Mouse (Mus musculus): ENCODE measurements at regions not wholly inside any gene's neighbourhood (a gene's known extent, or its start where the extent isn't known, plus 50 kb on each side); places are given as distances from the start of the nearest gene placed in this dataset.

- no peak for TF ChIP-seq MYOG (IDR thresholded peaks at IDR 0.05; ENCODE audit: control insufficient read depth, extremely low read depth, insufficient read length)
- no peak for TF ChIP-seq MAX (IDR thresholded peaks at IDR 0.05)
- TF ChIP-seq MYOD1 (IDR thresholded peaks at IDR 0.05; ENCODE audit: control insufficient read depth, insufficient read length, low read depth) = no peak
- TF ChIP-seq CEBPB (IDR thresholded peaks at IDR 0.05; ENCODE audit: low read depth) = no peak
- TF ChIP-seq FOSL1 (IDR thresholded peaks at IDR 0.05; ENCODE audit: insufficient read depth, low read length, poor library complexity, severe bottlenecking) = no peak
- TF ChIP-seq CTCF (IDR thresholded peaks at IDR 0.05; ENCODE audit: control insufficient read depth, insufficient read depth, insufficient read length) = no peak
- no peak for TF ChIP-seq USF1 (IDR thresholded peaks at IDR 0.05; ENCODE audit: low read depth)
- no peaks in the 10 kb centered on the region for H3K27me3 ChIP-seq (ENCODE audit: control insufficient read depth, insufficient read depth, insufficient read length)
- H3K79me2 ChIP-seq (ENCODE audit: control insufficient read depth, insufficient read depth) = no peaks in the 10 kb centered on the region
- H3ac ChIP-seq (ENCODE audit: control insufficient read depth, insufficient read length, low read depth) = no peak overlapping the region
- no peaks in the 10 kb centered on the region for H3K36me3 ChIP-seq (ENCODE audit: control insufficient read depth, insufficient read depth)
- no peaks in the 10 kb centered on the region for H3K79me3 ChIP-seq (ENCODE audit: low read depth)
- H3K4me3 ChIP-seq (ENCODE audit: insufficient read depth, poor library complexity, severe bottlenecking) = no peak overlapping the region
Observed at GRCm38 (mm10) chr12:106727486-106727885, 717.5 kb downstream of the Vrk1 start.

DNA sequence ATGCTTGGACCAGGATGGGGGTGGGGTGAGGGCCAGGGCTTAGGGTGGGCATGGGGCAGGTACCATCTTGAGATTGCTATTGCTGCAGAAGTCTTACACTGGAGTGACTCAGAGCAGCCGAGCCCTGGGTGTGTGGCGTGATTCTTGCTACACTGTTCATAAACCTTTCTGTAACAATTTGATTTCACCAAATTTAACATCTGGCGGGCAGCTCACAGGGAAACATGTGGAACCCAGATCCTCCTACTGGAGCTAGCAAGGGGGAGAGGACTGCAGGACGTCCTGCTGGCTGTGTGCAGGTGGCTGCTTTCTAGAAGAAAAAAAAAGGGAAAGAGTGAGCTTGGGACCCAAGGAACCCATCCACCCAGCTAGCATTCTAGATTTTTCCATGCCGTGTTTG lies 719.7 kb downstream of the Vrk1 start:
- H3K79me2 ChIP-seq (ENCODE audit: control insufficient read depth, insufficient read depth) = no peaks in the 10 kb centered on the region
- no peak overlapping the region for H3ac ChIP-seq (ENCODE audit: control insufficient read depth, insufficient read length, low read depth)
- no peaks in the 10 kb centered on the region for H3K79me3 ChIP-seq (ENCODE audit: low read depth)
- H3K36me3 ChIP-seq (ENCODE audit: control insufficient read depth, insufficient read depth) = no peaks in the 10 kb centered on the region
- no peak overlapping the region for H3K4me3 ChIP-seq (ENCODE audit: insufficient read depth, poor library complexity, severe bottlenecking)
- H3K27me3 ChIP-seq (ENCODE audit: control insufficient read depth, insufficient read depth, insufficient read length) = no peaks in the 10 kb centered on the region
- TF ChIP-seq FOSL1 (IDR thresholded peaks at IDR 0.05; ENCODE audit: insufficient read depth, low read length, poor library complexity, severe bottlenecking) (no peak), MYOD1 (IDR thresholded peaks at IDR 0.05; ENCODE audit: control insufficient read depth, insufficient read length, low read depth) (no peak), CEBPB (IDR thresholded peaks at IDR 0.05; ENCODE audit: low read depth) (no peak), USF1 (IDR thresholded peaks at IDR 0.05; ENCODE audit: low read depth) (no peak), MAX (IDR thresholded peaks at IDR 0.05) (no peak), MYOG (IDR thresholded peaks at IDR 0.05; ENCODE audit: control insufficient read depth, extremely low read depth, insufficient read length) (no peak), CTCF (IDR thresholded peaks at IDR 0.05; ENCODE audit: control insufficient read depth, insufficient read depth, insufficient read length) (no peak)

GRCm38 (mm10) chr12:106732108-106732857 lies 722.3 kb downstream of the Vrk1 start:
- Histone ChIP-seq H3K27me3 (ENCODE audit: control insufficient read depth, insufficient read depth, insufficient read length) (no peaks in the 10 kb centered on the region), H3ac (ENCODE audit: control insufficient read depth, insufficient read length, low read depth) (no peak overlapping the region), H3K79me3 (ENCODE audit: low read depth) (no peaks in the 10 kb centered on the region), H3K36me3 (ENCODE audit: control insufficient read depth, insufficient read depth) (no peaks in the 10 kb centered on the region), H3K4me3 (ENCODE audit: insufficient read depth, poor library complexity, severe bottlenecking) (no peak overlapping the region), H3K79me2 (ENCODE audit: control insufficient read depth, insufficient read depth) (no peaks in the 10 kb centered on the region)
- TF ChIP-seq CTCF (IDR thresholded peaks at IDR 0.05; ENCODE audit: control insufficient read depth, insufficient read depth, insufficient read length) = no peak
- TF ChIP-seq CEBPB (IDR thresholded peaks at IDR 0.05; ENCODE audit: low read depth) = no peak
- TF ChIP-seq USF1 (IDR thresholded peaks at IDR 0.05; ENCODE audit: low read depth) = no peak
- TF ChIP-seq FOSL1 (IDR thresholded peaks at IDR 0.05; ENCODE audit: insufficient read depth, low read length, poor library complexity, severe bottlenecking) = no peak

- TF ChIP-seq MYOD1 (IDR thresholded peaks at IDR 0.05; ENCODE audit: control insufficient read depth, insufficient read length, low read depth) (no peak), CTCF (IDR thresholded peaks at IDR 0.05; ENCODE audit: control insufficient read depth, insufficient read depth, insufficient read length) (no peak), FOSL1 (IDR thresholded peaks at IDR 0.05; ENCODE audit: insufficient read depth, low read length, poor library complexity, severe bottlenecking) (no peak), USF1 (IDR thresholded peaks at IDR 0.05; ENCODE audit: low read depth) (no peak)
- Histone ChIP-seq H3K27me3 (ENCODE audit: control insufficient read depth, insufficient read depth, insufficient read length) (no peaks in the 10 kb centered on the region), H3K79me3 (ENCODE audit: low read depth) (no peaks in the 10 kb centered on the region), H3K79me2 (ENCODE audit: control insufficient read depth, insufficient read depth) (no peaks in the 10 kb centered on the region), H3ac (ENCODE audit: control insufficient read depth, insufficient read length, low read depth) (no peak overlapping the region), H3K36me3 (ENCODE audit: control insufficient read depth, insufficient read depth) (no peaks in the 10 kb centered on the region), H3K4me3 (ENCODE audit: insufficient read depth, poor library complexity, severe bottlenecking) (no peak overlapping the region)
Observed at GRCm38 (mm10) chr12:106748765-106749164, 738.7 kb downstream of the Vrk1 start.

DNA sequence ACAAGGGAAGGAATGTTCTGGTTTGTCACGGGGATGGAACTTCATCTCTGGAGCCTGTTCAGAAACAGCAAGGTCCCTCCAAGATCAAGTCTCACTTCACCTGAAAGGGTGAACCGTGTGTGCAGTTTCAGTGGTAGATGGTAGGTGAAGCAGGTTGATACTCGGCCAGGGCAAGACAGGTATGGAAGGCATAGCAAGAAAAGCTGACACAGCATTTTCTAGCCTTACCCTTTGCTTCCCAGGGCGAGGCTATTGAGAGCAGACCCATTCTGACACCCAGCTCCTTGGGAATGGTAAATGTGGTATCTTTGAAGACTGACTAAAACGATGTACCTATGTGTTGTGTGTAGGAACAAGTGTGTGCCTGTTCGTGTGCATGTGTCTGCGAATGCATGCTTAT lies 724.9 kb upstream of the 3110018I06Rik start:
- Histone ChIP-seq H3K79me2 (ENCODE audit: control insufficient read depth, insufficient read depth) (no peaks in the 10 kb centered on the region), H3K79me3 (ENCODE audit: low read depth) (no peaks in the 10 kb centered on the region), H3K4me3 (ENCODE audit: insufficient read depth, poor library complexity, severe bottlenecking) (no peak overlapping the region), H3K27me3 (ENCODE audit: control insufficient read depth, insufficient read depth, insufficient read length) (no peaks in the 10 kb centered on the region), H3ac (ENCODE audit: control insufficient read depth, insufficient read length, low read depth) (no peak overlapping the region), H3K36me3 (ENCODE audit: control insufficient read depth, insufficient read depth) (no peaks in the 10 kb centered on the region)
- TF ChIP-seq FOSL1 (IDR thresholded peaks at IDR 0.05; ENCODE audit: insufficient read depth, low read length, poor library complexity, severe bottlenecking) = no peak
- no peak for TF ChIP-seq MYOG (IDR thresholded peaks at IDR 0.05; ENCODE audit: control insufficient read depth, extremely low read depth, insufficient read length)
- TF ChIP-seq USF1 (IDR thresholded peaks at IDR 0.05; ENCODE audit: low read depth) = no peak
- no peak for TF ChIP-seq MAX (IDR thresholded peaks at IDR 0.05)
- TF ChIP-seq MYOD1 (IDR thresholded peaks at IDR 0.05; ENCODE audit: control insufficient read depth, insufficient read length, low read depth) = no peak
- no peak for TF ChIP-seq CEBPB (IDR thresholded peaks at IDR 0.05; ENCODE audit: low read depth)
- no peak for TF ChIP-seq CTCF (IDR thresholded peaks at IDR 0.05; ENCODE audit: control insufficient read depth, insufficient read depth, insufficient read length)

DNA sequence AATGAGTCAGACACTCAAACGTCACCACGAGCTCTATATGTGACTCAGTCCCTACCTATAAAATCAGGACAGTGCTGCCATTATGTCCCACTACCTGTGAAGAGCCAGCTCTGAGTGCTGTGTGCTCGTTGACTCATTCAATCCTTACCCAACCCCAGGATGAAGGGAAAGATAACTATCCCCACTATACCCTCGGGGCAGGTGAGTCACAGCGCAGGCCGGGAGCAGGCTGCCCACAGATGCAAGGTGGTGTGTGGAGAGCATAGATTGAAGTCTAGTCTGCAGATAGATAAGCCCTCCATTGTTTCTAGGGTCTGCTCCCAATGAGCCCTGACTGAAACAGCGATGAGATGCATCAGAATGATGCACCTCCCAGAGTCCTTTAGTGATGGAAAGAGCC lies 723.9 kb upstream of the 3110018I06Rik start:
- Histone ChIP-seq H3K27me3 (ENCODE audit: control insufficient read depth, insufficient read depth, insufficient read length) (no peaks in the 10 kb centered on the region), H3ac (ENCODE audit: control insufficient read depth, insufficient read length, low read depth) (no peak overlapping the region), H3K4me3 (ENCODE audit: insufficient read depth, poor library complexity, severe bottlenecking) (no peak overlapping the region), H3K79me2 (ENCODE audit: control insufficient read depth, insufficient read depth) (no peaks in the 10 kb centered on the region), H3K36me3 (ENCODE audit: control insufficient read depth, insufficient read depth) (no peaks in the 10 kb centered on the region), H3K79me3 (ENCODE audit: low read depth) (no peaks in the 10 kb centered on the region)
- TF ChIP-seq MAX (IDR thresholded peaks at IDR 0.05) (no peak), CTCF (IDR thresholded peaks at IDR 0.05; ENCODE audit: control insufficient read depth, insufficient read depth, insufficient read length) (no peak), USF1 (IDR thresholded peaks at IDR 0.05; ENCODE audit: low read depth) (no peak), FOSL1 (IDR thresholded peaks at IDR 0.05; ENCODE audit: insufficient read depth, low read length, poor library complexity, severe bottlenecking) (no peak), MYOD1 (IDR thresholded peaks at IDR 0.05; ENCODE audit: control insufficient read depth, insufficient read length, low read depth) (no peak), CEBPB (IDR thresholded peaks at IDR 0.05; ENCODE audit: low read depth) (no peak), MYOG (IDR thresholded peaks at IDR 0.05; ENCODE audit: control insufficient read depth, extremely low read depth, insufficient read length) (no peak)
